Mouse (Mus musculus): Measurements from ENCODE around the gene Tmem256. TPM values are rescaled to one million over a fixed set of nuclear protein-coding genes. Genes with fewer than 3 reads are reported as not detected.
"Not testable (repeated sequence)": the region's sequence is repeated elsewhere in the genome, so short reads cannot be mapped to it uniquely, and the experiment has no call there.

Tmem256 gene
- total RNA-seq, 2 experiments from 2014 or later: 66.7 to 210 TPM

- no peak for ATAC-seq (replicated peaks; ENCODE audit: low FRiP score, low TSS enrichment, poor library complexity, severe bottlenecking)
Observed at GRCm38 (mm10) chr11:69849128-69849527, 10.8 kb downstream of the Tmem256 start.

- no peak for ATAC-seq (replicated peaks; ENCODE audit: low FRiP score, low TSS enrichment, poor library complexity, severe bottlenecking)
Observed at GRCm38 (mm10) chr11:69849884-69850283, 11.6 kb downstream of the Tmem256 start.

GRCm38 (mm10) chr11:69850754-69851153 is 12.4 kb downstream of the Tmem256 start:
- no peak for ATAC-seq (replicated peaks; ENCODE audit: low FRiP score, low TSS enrichment, poor library complexity, severe bottlenecking)

DNA sequence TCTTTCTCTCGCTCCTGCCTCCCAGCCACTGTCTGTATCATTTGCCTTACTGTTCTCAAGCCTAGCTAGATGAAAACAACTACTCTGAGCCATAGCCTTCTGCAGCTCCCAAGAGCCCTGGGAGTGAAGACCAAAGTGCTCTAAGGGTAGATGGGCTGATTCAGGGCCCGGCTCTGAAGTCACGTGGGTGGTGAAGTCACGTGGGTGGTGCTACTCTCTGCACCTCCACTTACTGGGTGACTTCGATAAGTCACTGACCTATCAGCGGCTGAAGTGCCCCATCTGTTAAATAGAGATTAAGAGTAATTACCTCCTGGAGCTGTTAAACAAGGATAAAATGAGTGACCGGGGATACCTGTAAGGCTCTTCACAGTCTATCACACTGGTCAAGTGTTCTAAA is 15.7 kb downstream of the Tmem256 start:
- peak; percentile 87 for ATAC-seq (replicated peaks; ENCODE audit: low FRiP score, low TSS enrichment, poor library complexity, severe bottlenecking)

- no peak for ATAC-seq (replicated peaks; ENCODE audit: low FRiP score, low TSS enrichment, poor library complexity, severe bottlenecking)
Observed at GRCm38 (mm10) chr11:69854680-69855079, 16.4 kb downstream of the Tmem256 start.

DNA sequence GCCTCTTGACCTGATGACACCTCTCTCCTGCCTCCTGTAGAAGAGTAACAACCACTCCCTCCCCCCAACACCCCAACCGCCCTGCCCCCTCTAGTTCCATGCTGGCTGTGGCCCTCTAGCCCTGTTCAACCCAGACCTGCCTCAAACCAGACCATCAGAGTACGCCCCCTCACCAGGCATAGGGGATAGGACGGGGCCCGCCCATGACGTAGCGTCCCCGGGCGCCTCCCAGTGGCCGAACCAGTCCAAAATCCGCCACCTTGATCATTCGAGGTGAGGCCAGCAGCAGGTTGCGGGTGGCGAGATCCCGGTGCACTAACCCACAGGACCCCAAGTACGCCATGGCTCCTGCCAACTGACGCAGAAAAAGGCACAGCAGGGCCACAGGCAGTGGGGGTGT is 17.0 kb downstream of the Tmem256 start:
- 0 out of 2 replicates have a peak, but pooled peaks have one; percentile 21 for ATAC-seq (replicated peaks; ENCODE audit: low FRiP score, low TSS enrichment, poor library complexity, severe bottlenecking)

- no peak for ATAC-seq (replicated peaks; ENCODE audit: low FRiP score, low TSS enrichment, poor library complexity, severe bottlenecking)
Observed at GRCm38 (mm10) chr11:69858113-69858998, 20.0 kb downstream of the Tmem256 start, which contains the start of gene Tnk1. TSS of gene Tnk1 (minus strand) at chr11:69858730.

DNA sequence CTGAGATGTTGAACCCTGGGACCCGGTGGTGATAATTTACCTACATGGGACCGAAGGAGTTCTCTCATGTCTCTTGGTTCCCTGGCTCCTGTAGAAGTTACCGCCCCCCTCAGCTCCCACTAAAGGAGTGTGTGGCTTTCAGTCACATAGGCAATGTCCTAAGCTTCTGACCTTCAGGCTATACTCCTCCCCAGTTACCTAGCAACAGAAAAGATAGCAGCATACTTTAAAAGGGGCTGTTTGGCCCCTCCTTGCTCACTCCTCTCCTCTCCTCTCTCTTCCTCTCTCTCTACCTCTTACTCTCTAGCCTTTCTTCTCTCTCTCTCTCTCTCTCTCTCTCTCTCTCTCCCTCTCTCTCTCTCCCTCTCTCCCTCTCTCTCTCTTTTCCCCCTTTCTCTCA is 25.4 kb downstream of the Tmem256 start:
- ATAC-seq (replicated peaks; ENCODE audit: low FRiP score, low TSS enrichment, poor library complexity, severe bottlenecking): not testable (repeated sequence)

- ATAC-seq (replicated peaks; ENCODE audit: low FRiP score, low TSS enrichment, poor library complexity, severe bottlenecking): 0 out of 2 replicates have a peak, but pooled peaks have one; percentile 41
Observed at GRCm38 (mm10) chr11:69864138-69864860, 26.0 kb downstream of the Tmem256 start.

- ATAC-seq (replicated peaks; ENCODE audit: low FRiP score, low TSS enrichment, poor library complexity, severe bottlenecking): no peak
Observed at GRCm38 (mm10) chr11:69865561-69865960, 27.2 kb downstream of the Tmem256 start.

- peak; percentile 62 for ATAC-seq (replicated peaks; ENCODE audit: low FRiP score, low TSS enrichment, poor library complexity, severe bottlenecking)
Observed at GRCm38 (mm10) chr11:69867335-69867734, 29.0 kb downstream of the Tmem256 start.

DNA sequence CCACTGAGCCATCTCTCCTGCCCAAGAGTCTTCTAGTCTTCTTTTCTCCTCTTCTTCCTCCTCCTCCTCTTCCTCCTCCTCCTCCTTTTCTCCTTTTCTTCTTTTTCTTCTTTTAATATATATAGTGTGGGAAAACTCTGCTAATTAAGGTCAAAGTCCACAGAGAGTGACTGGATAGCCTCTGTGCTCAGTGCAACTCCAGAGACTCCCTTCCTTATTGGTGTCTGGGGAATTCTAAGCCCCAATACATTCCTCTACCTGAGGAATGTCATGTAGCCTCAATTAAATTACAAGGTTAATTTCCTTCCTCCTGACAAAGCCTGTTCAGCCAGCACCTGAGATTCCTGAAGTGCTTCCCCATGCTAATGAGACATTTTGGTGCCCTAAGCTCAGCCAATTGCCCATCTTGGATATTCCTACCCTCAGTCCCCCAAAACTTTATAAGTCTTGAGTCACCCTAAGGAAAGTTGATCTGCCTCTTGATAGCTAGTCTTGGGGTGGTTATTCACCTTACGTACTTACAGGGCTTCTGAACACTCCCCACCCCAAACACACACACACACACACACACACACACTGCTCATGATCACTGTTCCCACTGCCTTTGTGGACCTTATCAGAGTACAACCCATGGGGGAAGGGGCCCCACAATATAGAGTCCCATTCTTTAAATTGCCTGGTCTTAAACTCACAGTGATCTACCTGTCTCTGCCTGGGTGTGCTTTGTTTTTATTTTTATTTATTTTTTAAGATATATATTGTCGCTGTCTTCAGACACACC is 32.2 kb downstream of the Tmem256 start:
- no peak for ATAC-seq (replicated peaks; ENCODE audit: low FRiP score, low TSS enrichment, poor library complexity, severe bottlenecking)

GRCm38 (mm10) chr11:69871822-69872221 is 33.5 kb downstream of the Tmem256 start:
- ATAC-seq (replicated peaks; ENCODE audit: low FRiP score, low TSS enrichment, poor library complexity, severe bottlenecking): no peak

GRCm38 (mm10) chr11:69872451-69872850 is 34.1 kb downstream of the Tmem256 start:
- ATAC-seq (replicated peaks; ENCODE audit: low FRiP score, low TSS enrichment, poor library complexity, severe bottlenecking): no peak

DNA sequence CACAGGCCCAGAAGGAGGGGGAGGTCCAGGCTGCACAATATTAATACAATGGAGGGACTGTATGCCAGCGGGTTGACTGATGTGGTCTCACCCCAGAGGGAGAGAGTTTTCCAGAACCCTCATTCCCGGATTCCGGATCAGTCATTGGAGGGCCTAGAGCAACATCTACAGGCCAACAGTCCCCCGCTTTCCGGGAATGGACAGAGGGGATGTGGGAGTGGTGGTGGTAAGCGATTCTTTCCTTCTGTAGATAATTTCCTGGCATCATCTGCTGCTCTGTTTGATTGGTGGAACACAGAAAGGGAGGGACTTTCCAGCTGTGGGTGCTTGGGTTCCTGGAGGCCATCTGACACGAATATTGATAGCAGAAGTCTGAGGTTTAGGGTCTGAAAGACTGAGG is 37.9 kb downstream of the Tmem256 start:
- ATAC-seq (replicated peaks; ENCODE audit: low FRiP score, low TSS enrichment, poor library complexity, severe bottlenecking): no peak

DNA sequence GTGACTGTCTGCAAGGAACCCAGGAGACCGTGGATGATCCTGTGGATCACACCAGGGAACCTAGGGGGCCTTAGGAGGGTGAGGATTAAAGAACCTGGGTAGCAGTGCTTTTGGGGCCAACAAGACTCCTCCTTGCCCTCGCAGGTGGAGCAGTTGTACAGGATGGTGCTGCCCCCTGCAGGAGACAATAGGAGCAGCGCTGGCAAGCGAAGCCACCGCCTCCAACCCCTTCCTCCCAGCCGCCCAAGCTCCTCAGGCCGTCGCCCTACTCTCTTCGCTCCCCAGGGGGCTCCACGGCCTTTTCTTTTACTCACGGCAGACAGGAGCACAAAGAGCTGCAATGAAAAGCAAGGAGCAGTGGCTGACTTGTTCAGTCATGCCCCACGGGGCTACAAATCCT is 38.6 kb downstream of the Tmem256 start:
- peak; percentile 60 for ATAC-seq (replicated peaks; ENCODE audit: low FRiP score, low TSS enrichment, poor library complexity, severe bottlenecking)

DNA sequence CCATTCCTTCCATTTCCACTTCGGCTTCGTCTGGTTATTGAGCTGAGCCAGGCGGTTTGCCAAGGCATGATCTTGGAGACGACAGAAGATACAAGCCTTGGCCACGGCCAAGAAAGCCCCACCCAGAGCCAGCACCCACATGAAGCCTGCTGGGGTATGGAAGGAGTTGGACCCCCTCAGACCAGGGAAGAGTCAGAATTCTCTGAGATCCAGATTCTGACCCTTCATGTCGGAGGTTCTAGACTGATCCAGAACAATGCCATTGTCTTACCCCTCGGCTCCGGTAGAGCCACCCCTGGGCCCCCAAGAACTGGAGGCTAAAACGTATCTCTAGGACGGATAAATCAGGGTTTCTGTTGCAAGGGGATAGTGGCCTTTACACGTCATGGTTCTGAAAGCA is 39.6 kb downstream of the Tmem256 start, which contains the start of gene Tmem95:
Tmem95 (minus strand) TSS at position 141 of the 400 bp plus-strand sequence.
- no peak for ATAC-seq (replicated peaks; ENCODE audit: low FRiP score, low TSS enrichment, poor library complexity, severe bottlenecking)

DNA sequence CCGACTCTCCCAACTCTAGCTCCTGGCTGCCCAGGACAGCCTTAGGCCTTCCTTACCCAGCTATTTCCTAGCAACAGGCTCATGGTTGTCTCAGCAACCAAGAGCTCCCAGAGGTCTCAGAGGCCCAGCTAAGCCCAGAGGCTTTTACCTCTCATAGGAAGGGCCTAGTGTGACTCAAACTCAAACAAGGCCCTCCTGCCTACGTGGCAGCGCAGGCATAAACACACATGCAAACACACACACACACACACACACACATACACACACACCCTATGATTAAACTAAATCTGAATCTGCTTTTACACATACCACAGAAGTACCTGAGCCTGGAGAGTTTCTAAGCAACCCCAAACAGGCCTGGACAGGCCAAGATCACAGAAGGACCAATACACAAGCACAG is 40.1 kb downstream of the Tmem256 start:
- no peak for ATAC-seq (replicated peaks; ENCODE audit: low FRiP score, low TSS enrichment, poor library complexity, severe bottlenecking)

DNA sequence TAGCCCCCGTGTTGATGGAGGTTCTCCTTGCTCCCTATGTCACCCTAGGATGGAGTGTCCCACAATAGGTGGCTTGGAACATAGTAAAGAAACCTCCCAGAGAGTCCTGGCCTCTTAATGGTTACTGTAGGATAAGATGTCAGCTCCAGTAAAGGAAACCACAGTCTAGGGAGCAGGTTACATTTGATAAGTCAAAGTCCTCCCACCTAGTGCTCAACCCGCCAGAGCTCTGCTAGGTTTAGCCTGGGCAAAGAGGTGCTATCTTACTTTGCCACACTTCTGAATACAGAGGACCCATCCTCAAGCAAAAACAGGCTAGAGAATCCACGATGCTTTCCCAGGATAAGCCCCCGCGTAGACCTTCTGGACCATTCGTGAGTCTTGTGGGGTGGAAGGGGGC is 40.6 kb downstream of the Tmem256 start:
- peak; percentile 46 for ATAC-seq (replicated peaks; ENCODE audit: low FRiP score, low TSS enrichment, poor library complexity, severe bottlenecking)

GRCm38 (mm10) chr11:69879711-69880110 is 41.4 kb downstream of the Tmem256 start:
- ATAC-seq (replicated peaks; ENCODE audit: low FRiP score, low TSS enrichment, poor library complexity, severe bottlenecking): no peak
